Mouse (Mus musculus) small intestine, adult 2 months (tissue): ENCODE data around the gene Tbc1d5. TPM values are rescaled to one million over a fixed set of nuclear protein-coding genes. Genes with fewer than 3 reads are reported as not detected.

Experiments
- H3K27ac ChIP-seq: fragments of 200-500 bp; 2 replicates; pipeline ENCODE4 v1.5.1; 2012; ENCODE audit warnings: low read depth, low read length, control low read depth, inconsistent platforms; ENCODE audit not compliant: insufficient read depth
- H3K27me3 ChIP-seq: fragments of 200-500 bp; 2 replicates; pipeline ENCODE4 v1.6.1; 2012; ENCODE audit warnings: mild to moderate bottlenecking, moderate library complexity, low read length, inconsistent platforms; ENCODE audit not compliant: control insufficient read depth, insufficient read depth
- H3K36me3 ChIP-seq: fragments of 200-500 bp; 2 replicates; pipeline ENCODE4 v1.6.1; 2012; ENCODE audit warnings: mild to moderate bottlenecking, low read length, control low read depth, inconsistent platforms; ENCODE audit not compliant: control insufficient read depth, insufficient read depth
- H3K4me1 ChIP-seq: fragments of 200-500 bp; 2 replicates; pipeline ENCODE4 v1.6.1; 2012; ENCODE audit warnings: low read length, inconsistent platforms, mixed read lengths; ENCODE audit not compliant: control insufficient read depth, insufficient read depth, insufficient read length
- H3K4me3 ChIP-seq: fragments of 200-500 bp; 2 replicates; pipeline ENCODE4 v1.5.1; 2012; ENCODE audit warnings: low read depth, mild to moderate bottlenecking, control low read depth, inconsistent platforms, low read length, moderate library complexity
- CTCF ChIP-seq: fragments of 200-500 bp; IDR thresholded peaks from 2 replicates; pipeline ENCODE4 v1.5.1; 2012; ENCODE audit warnings: low read depth, mild to moderate bottlenecking, control low read depth, inconsistent platforms, low read length, moderate library complexity, mixed read lengths; ENCODE audit not compliant: insufficient replicate concordance, insufficient read length; ENCODE audit errors: extremely low read depth
- POLR2A ChIP-seq: fragments of 200-500 bp; IDR thresholded peaks from 2 replicates; pipeline ENCODE4 v1.6.1; 2012; ENCODE audit warnings: low read depth, mild to moderate bottlenecking, control low read depth, inconsistent platforms, low read length, moderate library complexity
- WGBS: fragments of 180-500 bp; shearing (Covaris S2); methylation state at CpG from one replicate; pipeline ENCODE4 v1.1.7; 2018; 5-methylcytosine and 5-hydroxymethylcytosine counted together
- polyA plus RNA-seq: library from polyadenylated mRNA; depleted of rRNA; stranded (reverse); fragments of >200 nt; gene quantifications from 2 replicates; pipeline ENCODE4 v1.2.3, GENCODE M21; 2012

Gene Tbc1d5
- polyA plus RNA-seq, 1 experiment = 6.1 TPM

DNA sequence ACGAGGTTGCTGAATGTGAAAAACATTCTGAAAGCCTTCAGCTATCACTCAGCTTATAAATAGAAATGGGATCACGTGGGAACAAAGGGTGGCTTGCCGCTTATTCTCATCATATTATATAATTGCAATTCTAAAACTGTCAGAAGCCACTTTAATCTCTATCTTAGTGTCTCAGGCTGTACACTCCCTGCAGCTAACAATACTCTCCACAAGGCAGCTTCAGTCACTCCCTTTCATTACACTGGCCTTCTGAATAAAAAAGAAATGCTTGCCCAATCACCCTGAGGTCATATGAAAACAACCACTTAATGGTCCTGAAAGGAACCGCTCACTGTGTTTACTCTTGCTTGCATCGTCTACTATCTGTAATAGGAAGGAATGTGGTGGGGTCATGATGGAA is 418.1 kb downstream of the Tbc1d5 start:
- 77% methylated on average over 5 of the region's 5 CpGs for WGBS
- no peak for TF ChIP-seq CTCF
- TF ChIP-seq POLR2A = no peak
- no peaks in the 10 kb centered on the region for H3K4me1 ChIP-seq
- no peak overlapping the region for H3K4me3 ChIP-seq
- H3K27me3 ChIP-seq = no peaks in the 10 kb centered on the region
- peaks cover 1% of the 10 kb centered on the region; the same call in 1 of the 2 replicates for H3K36me3 ChIP-seq
- H3K27ac ChIP-seq = no peak overlapping the region

DNA sequence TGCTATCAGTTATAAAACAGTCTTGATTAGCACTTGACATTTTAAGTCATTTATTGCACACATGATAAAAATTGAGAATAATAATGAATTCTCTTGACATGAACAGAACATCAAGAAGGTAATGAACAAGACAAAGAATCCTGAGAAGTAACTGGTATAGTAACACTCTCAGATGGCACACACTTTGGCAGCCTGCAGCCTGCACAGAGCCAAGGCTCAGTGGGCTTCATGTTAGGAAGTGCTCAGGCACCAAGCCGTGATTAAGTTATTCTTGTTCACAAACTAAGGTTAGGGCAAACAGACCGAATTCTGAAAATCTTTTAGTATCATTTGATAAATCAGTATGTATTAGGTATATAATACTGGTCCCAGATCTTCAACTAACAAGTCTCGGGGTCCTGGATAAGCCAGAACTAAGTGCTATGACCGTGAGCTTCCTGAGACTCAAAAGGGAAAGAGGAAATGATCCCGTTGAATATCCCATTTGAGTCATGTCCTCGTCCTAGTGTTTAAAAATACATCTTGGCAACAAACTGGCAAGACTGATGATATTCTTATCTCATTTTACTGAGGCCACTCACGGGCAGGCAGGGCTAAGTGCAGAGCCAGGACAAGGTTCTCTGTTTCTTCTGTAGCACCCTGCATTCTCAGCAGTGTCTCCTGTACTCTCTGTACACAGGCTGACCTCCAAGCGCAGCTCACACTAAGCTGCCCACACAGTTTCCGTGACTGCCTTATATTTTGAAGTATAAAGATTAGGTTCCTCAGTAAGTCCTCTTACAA is 425.6 kb downstream of the Tbc1d5 start:
- no peak overlapping the region for H3K27ac ChIP-seq
- H3K27me3 ChIP-seq = no peaks in the 10 kb centered on the region
- 33% methylated on average over 9 of the region's 9 CpGs for WGBS
- no peaks in the 10 kb centered on the region; the same call in 1 of the 2 replicates for H3K4me1 ChIP-seq
- no peak overlapping the region for H3K4me3 ChIP-seq
- peaks cover 1% of the 10 kb centered on the region; the same call in 1 of the 2 replicates for H3K36me3 ChIP-seq
- TF ChIP-seq POLR2A (no peak), CTCF (no peak)

GRCm38 (mm10) chr17:50752753-50753152 is 426.4 kb downstream of the Tbc1d5 start:
- TF ChIP-seq POLR2A (no peak), CTCF (no peak)
- 98% methylated on average over 3 of the region's 3 CpGs for WGBS

DNA sequence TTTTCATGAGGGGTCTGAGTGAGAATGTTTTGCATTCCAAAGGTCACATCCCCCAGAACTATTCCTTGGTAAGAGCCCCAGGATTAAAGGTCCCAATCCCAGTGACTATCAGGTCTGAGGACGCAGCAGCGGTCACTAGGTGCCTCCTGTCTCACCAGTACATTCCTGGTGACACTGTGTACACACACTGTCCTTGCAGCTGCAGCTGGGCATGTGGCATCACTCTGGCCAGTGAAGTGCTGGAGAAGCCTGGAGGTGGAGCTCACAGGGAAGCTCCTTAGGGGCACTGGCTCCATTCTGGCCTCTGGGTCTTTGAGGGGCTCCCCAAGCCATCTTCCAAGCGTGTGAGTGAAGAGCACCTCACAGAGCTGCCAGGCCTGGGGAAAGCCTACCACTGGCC is 427.2 kb downstream of the Tbc1d5 start:
- Histone ChIP-seq H3K4me3 (no peak overlapping the region), H3K4me1 (no peaks in the 10 kb centered on the region; the same call in 1 of the 2 replicates), H3K27ac (no peak overlapping the region), H3K27me3 (no peaks in the 10 kb centered on the region), H3K36me3 (peaks cover 1% of the 10 kb centered on the region; the same call in 1 of the 2 replicates)
- TF ChIP-seq POLR2A (no peak), CTCF (no peak)
- WGBS = 98% methylated on average over 3 of the region's 3 CpGs

More at GRCm38 (mm10) chr17:50752753-50753152, 426.4 kb downstream of the Tbc1d5 start:
- H3K27me3 ChIP-seq = no peaks in the 10 kb centered on the region
- H3K4me1 ChIP-seq = no peaks in the 10 kb centered on the region; the same call in 1 of the 2 replicates
- no peak overlapping the region for H3K4me3 ChIP-seq
- H3K27ac ChIP-seq = no peak overlapping the region
- peaks cover 1% of the 10 kb centered on the region; the same call in 1 of the 2 replicates for H3K36me3 ChIP-seq

DNA sequence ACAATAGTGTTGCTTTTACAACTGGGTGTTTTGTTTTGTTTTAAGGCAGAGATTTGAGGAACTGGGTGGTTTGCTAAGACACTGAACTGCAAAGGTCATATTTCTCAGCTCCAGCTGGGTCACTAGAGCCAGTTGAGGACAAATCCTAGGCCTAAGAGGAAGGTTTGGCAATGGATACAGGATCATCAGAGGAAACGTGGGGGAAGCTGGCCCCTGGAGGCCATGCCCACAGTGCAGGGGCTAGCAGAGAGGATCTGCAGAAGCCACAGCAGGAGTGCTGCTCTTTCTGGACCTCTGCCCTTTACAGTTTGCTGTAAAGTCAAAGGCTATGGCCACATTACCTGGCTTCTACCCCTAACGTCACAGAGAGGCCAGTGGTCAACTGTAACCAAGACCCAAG is 428.3 kb downstream of the Tbc1d5 start:
- 80% methylated on average over 2 of the region's 2 CpGs for WGBS
- no peaks in the 10 kb centered on the region; the same call in 1 of the 2 replicates for H3K4me1 ChIP-seq
- no peaks in the 10 kb centered on the region for H3K27me3 ChIP-seq
- no peak overlapping the region for H3K4me3 ChIP-seq
- no peak for TF ChIP-seq CTCF
- no peak for TF ChIP-seq POLR2A
- H3K36me3 ChIP-seq = no peaks in the 10 kb centered on the region
- H3K27ac ChIP-seq = no peak overlapping the region

DNA sequence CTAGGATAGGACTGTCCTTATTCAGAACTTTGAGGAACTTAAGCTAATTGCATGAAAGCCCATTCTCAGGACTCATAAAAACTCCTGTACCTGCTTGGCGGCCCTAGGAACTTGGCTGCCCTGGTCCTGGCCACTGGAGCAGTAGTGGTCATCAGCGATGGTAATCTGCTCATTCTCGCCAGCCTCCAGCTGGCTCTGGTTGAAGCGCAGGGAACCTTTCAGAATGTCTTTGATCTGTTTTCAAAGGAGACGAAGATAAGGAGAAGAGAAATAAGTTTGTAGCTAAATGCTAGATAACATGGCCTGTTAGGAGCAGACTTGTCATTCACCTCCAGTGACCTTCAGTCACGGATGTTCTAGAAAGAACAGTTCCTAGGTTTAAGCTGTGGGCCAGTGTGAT is 437.8 kb downstream of the Tbc1d5 start:
- TF ChIP-seq POLR2A = no peak
- no peak for TF ChIP-seq CTCF
- H3K4me1 ChIP-seq = no peaks in the 10 kb centered on the region
- H3K4me3 ChIP-seq = no peak overlapping the region
- H3K27ac ChIP-seq = no peak overlapping the region
- peaks cover 2% of the 10 kb centered on the region; the same call in 1 of the 2 replicates for H3K36me3 ChIP-seq
- WGBS = 81% methylated on average over 6 of the region's 6 CpGs
- no peaks in the 10 kb centered on the region for H3K27me3 ChIP-seq

- H3K4me3 ChIP-seq = no peak overlapping the region
- no peaks in the 10 kb centered on the region for H3K4me1 ChIP-seq
- TF ChIP-seq POLR2A (no peak), CTCF (no peak)
- H3K36me3 ChIP-seq = peaks cover 2% of the 10 kb centered on the region; the same call in 1 of the 2 replicates
- H3K27me3 ChIP-seq = no peaks in the 10 kb centered on the region
- H3K27ac ChIP-seq = no peak overlapping the region
- 14% methylated on average over 1 of the region's 1 CpGs for WGBS
Observed at GRCm38 (mm10) chr17:50740804-50741203, 438.3 kb downstream of the Tbc1d5 start.

DNA sequence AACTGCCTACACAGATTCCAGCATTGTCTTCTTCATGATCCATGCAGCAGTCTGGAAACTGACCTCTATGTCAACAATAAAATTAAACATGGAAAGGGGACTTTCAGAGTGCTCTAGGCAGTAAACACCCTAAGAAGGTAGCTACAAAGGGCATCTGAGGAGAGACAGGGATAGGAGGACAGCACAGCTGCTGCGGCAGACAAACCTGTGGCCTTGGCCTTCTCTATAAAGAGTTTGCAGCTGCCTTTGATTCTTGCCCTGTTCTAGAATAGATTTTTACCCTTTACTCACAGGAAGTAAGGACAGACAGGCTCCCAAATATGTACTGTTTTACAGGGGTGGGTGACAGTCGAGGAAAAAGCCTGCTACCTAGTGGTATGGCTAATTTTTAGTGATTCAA is 440.7 kb downstream of the Tbc1d5 start:
- Histone ChIP-seq H3K36me3 (peaks cover 9% of the 10 kb centered on the region; the same call in 1 of the 2 replicates), H3K27ac (no peak overlapping the region), H3K4me1 (no peaks in the 10 kb centered on the region), H3K4me3 (no peak overlapping the region), H3K27me3 (no peaks in the 10 kb centered on the region)
- 82% methylated on average over 2 of the region's 2 CpGs for WGBS
- TF ChIP-seq POLR2A = no peak
- TF ChIP-seq CTCF = no peak
